Mouse (Mus musculus): ENCODE measurements around the gene Rdh12.
"Not testable (repeated sequence)": the region's sequence is repeated elsewhere in the genome, so short reads cannot be mapped to it uniquely, and the experiment has no call there.

Rdh12 gene

DNA sequence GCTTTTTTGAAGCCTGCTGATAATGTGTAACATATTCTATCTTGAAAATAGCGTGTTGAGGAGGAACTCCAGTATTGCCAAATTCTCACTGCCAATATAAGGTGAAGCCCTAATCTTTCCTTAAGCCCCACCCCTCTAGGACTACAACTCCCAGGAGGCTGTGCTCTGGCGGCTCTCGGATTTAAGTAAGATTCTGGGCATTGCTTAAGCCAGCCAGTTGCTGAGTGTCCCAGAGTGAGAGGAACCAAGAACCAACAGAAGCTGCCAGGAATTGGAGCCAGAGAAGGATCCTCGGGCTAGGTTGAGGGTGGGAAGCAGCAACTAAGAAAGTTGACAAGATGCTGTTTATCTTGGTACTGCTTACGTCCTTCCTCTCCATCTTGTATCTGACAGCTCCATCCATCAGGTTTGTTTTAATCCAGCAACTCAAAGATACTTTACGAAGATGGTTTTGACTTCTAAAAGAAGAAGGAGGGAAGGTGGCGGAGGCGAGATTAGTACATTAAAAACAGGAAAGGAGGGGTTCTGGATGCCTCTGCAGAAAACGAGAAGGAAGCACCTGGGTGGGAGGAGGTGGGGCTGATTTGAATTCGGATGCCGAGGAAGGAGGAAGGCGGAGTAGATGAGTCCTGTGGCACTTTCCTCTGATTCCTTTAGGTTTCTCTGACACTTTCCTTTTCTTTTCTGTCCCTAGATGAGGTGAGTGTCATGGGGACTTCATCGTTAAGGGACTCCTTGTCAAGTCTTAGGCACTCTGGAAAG, at the start of gene Rdh12:
TSS of gene Rdh12 (plus strand) at position 212 of the 762 bp plus-strand sequence.
- DNase-seq (ENCODE audit: inconsistent age in 2 of 2, low spot score in 1 of 2) = peak; percentile 23 to 66

DNA sequence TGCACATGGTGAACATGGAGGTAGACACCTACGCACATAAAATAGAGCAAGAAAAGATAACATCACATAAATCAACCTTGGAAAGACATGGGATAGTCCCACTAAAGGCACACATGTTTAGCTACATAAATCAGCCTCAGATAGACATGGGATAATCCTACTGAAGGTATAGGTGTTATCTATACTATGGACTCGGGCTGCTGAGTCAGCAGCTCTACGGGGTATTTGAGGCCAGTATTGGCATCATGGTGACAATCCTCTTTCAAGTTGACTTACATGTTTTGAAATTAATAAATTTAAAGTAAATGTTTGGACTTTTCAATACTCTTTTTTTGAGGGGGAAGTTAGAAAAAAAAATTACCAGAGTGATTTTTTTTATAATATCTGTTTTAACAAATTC, 45.8 kb upstream of the Rdh12 start:
- DNase-seq (ENCODE audit: inconsistent age in 2 of 2, low spot score in 1 of 2) = no peak

GRCm38 (mm10) chr12:79169173-79169572, 39.5 kb upstream of the Rdh12 start:
- DNase-seq (ENCODE audit: inconsistent age in 2 of 2, low spot score in 1 of 2) = no peak

DNA sequence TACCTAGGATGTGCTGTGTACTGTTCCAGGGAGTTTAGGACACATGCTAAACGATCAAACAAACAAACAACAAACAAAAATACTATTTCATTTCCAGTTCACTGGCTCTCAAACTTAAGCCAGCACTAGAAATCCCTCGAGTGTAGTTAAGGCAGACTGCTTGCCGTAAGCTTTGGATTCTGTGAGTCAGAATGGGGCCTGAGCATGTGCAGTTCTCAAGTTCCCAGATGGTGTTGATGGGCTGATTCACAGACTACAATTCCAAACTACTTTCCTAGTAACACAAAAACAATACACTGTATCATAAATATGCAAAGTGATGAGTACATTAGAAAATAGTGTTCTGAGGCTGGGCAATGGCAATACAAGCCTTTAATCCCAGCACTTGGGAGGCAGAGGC, 38.3 kb upstream of the Rdh12 start:
- DNase-seq (ENCODE audit: inconsistent age in 2 of 2, low spot score in 1 of 2) = no peak

- no peak for DNase-seq (ENCODE audit: inconsistent age in 2 of 2, low spot score in 1 of 2)
Observed at GRCm38 (mm10) chr12:79171269-79171995, 37.3 kb upstream of the Rdh12 start.

DNA sequence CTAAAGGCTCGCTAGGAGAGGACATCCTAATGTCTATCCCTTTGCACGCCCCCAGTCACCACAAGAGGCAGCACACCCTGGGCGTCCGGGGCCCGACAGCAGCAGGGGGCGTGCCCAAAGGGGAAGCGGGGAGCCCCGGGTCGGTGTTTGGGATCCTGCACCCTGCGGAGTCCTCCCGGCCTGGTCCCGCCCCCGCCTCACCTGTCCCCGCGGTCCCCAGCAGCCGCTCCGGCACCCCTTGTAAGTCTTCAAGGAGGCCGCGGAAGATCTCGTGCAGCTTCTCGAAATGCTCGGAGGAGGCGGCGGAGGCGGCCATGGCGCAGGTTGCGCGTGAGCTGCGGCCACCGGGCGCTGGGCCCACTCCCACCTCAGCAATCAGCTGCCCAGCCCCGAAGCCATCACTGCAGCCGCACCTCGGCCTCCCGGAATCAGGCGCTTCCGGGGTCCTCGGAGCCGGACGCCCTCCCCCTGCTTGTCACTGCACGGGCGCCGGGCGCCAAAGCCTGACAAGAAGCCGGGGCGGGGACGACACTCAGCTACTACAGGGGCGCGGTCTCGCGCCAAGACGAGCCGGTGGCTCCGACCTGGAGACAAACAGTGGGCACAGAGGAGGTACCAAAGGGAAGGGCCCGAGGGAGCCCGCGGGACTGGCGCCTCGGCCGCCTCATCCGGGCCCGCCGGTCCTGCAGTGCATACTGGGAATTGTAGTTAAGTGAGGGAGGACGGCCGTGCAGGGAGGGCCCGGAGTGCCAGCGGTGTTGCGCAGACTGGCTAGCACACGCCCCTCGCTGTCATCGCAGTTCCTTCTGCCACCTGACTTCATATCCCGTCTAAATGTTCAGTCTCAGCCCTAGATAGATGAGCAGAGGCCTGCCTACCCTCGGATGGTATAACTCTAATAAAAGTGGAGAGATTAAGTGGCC, 36.4 kb upstream of the Rdh12 start, which contains the start of gene Vti1b:
TSS of gene Vti1b (minus strand) at position 649 of the 923 bp plus-strand sequence.
- peak; percentile 95 to 99 for DNase-seq (ENCODE audit: inconsistent age in 2 of 2, low spot score in 1 of 2)

DNA sequence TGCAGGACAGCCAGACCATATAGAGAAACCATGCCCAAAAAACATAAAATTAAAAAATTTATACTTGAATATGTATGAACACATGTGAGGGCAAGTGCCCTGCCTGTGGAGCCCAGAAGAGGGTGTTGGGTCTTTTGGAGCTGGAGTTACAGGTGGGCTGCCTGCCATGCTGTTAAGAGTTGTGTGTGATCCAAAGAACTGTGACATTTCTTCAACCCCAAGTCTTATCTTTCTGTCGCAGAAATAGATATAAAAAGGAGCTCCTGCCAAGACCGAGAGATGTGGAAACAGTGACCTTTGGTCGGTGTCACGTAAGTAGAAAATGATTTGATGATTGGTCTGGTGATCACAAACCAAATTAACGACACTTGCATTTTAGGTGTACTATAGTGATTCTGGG, 35.0 kb upstream of the Rdh12 start:
- peak in 1 of 2 experiments; percentile 31 for DNase-seq (ENCODE audit: inconsistent age in 2 of 2, low spot score in 1 of 2)

DNA sequence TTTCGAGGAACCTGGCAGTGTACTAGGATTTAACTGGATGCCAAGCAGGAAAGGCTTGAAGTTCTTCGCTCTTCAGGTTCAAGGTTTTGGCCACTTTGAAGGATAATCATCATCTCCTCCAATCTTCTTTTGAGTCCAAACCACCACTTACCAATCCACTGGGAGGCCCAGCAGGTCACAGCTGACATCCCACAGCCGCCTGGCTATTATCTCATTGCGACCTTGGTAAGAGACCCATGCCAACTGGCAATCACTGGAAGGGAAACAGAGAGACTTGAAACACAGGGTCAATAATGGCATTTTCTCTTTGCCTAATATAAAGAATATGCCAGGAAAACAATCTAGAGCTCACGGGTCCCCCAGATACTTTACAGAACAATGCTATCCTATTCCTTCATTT, 32.7 kb upstream of the Rdh12 start:
- no peak for DNase-seq (ENCODE audit: inconsistent age in 2 of 2, low spot score in 1 of 2)

GRCm38 (mm10) chr12:79185160-79185559, 23.6 kb upstream of the Rdh12 start:
- not testable (repeated sequence) for DNase-seq (ENCODE audit: inconsistent age in 2 of 2, low spot score in 1 of 2)

DNA sequence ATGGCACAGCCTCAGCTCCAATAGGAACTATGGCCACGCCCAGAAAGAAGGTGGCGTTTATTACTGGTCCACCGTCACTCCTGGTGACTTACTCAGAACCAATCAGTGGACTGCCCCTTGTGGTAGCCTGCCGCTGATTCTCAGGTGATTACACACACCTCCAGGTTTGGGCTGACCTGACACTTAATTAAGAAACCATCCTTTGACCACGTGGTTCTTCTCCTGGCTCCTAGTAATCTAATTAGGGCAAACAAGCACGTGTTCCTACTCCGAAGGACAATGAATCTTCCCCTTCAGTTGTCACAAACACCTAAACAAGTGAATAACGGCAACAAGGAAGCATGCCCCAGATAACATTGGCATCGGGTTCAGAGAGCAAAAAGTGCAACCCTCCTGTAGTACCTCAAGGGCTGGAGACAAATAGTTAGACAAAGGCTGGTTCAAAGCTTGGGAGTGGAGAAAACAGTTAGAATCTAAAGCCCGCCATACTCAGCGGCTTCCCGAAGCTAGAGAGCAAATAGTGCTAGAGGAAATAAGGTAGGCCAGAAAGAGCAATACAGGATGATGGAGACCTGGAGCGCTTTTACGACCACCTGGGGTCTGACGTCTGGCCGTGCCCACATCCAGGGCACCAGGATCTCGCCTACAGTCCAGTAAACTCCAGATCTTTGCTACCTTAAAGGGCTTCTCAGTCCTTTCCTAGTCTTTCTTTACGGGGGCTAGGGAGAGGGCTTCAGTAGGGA, 17.6 kb upstream of the Rdh12 start:
- DNase-seq (ENCODE audit: inconsistent age in 2 of 2, low spot score in 1 of 2) = peak; percentile 69 to 86

- peak; percentile 71 to 90 for DNase-seq (ENCODE audit: inconsistent age in 2 of 2, low spot score in 1 of 2)
Observed at GRCm38 (mm10) chr12:79191701-79192100, 17.0 kb upstream of the Rdh12 start.

GRCm38 (mm10) chr12:79192193-79192592, 16.5 kb upstream of the Rdh12 start, which contains the start of gene Rdh11:
Gene Rdh11, minus strand, starts transcription at chr12:79192293.
- DNase-seq (ENCODE audit: inconsistent age in 2 of 2, low spot score in 1 of 2) = no peak

GRCm38 (mm10) chr12:79193441-79193840, 15.3 kb upstream of the Rdh12 start:
- DNase-seq (ENCODE audit: inconsistent age in 2 of 2, low spot score in 1 of 2) = peak; percentile 58 to 86

GRCm38 (mm10) chr12:79197105-79197504, 11.6 kb upstream of the Rdh12 start:
- no peak for DNase-seq (ENCODE audit: inconsistent age in 2 of 2, low spot score in 1 of 2)

DNA sequence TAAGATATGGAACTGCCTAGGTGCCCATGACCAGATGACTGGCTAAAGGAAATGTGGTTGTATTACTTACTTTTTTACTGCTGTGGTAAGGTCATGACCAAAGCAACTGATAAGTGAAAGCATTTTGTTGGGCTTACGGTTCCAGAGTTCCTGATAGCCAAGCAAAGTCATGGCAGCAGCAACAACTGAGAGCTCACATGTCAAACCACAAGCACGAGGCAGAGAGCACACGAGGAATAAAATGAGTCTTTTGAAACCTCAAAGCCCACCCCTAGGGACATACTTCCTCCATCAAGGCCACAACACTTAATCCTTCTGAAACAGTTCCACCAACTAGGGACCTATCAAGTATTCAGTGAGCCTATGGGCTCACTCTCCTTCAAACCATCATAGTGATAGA, 6.8 kb upstream of the Rdh12 start:
- no peak for DNase-seq (ENCODE audit: inconsistent age in 2 of 2, low spot score in 1 of 2)

- DNase-seq (ENCODE audit: inconsistent age in 2 of 2, low spot score in 1 of 2) = no peak
Observed at GRCm38 (mm10) chr12:79211447-79211846, 2.7 kb downstream of the Rdh12 start.

DNA sequence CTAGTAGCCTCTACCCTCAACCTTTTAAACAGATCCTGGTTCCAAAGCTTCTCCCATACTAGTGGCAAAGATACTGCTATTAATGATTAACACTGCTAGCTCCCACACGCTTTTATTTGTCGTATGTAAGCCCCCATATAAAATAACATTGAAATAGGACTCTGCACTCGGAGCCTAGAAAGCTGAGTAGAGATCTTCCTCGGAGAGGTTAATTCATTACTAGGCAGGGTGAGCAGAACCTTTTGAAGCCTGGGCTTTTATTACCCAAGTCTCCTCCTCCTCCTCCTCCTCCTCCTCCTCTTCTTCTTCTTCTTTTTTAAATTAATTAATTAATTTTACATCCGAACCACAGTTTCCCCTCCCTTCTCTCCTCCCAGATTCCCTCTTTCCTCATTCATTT, 8.8 kb downstream of the Rdh12 start:
- DNase-seq (ENCODE audit: inconsistent age in 2 of 2, low spot score in 1 of 2) = no peak

DNA sequence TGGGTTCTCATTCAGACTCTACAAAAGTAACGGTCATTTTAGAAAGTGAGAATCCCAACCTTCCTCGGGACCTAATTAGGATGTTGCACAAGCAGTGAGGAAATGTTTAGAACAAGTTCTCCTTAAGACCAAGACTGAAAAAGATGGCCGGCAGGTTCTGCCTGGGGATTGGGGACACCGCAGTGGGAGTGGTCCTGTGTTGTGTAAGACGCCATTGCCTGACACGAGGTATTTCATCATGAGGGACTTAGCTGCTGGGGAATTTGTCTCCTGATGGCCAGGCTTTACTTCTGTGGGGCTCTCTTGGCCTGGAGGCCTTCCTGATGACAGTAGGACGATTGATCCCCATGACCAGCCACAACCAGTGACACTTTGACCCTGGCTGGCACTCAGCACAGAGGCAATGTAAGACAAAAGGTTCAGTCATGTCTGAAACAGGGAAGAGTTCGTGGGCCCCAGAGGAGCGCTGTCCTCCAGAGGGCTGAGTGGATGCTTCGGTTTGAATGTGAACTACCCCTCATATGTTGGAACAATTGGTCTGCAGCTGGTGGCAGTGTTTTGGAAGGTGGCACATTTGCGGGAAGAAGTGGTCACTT, 26.9 kb downstream of the Rdh12 start:
- no peak for DNase-seq (ENCODE audit: inconsistent age in 2 of 2, low spot score in 1 of 2)

- DNase-seq (ENCODE audit: inconsistent age in 2 of 2, low spot score in 1 of 2) = no peak
Observed at GRCm38 (mm10) chr12:79241985-79242384, 33.3 kb downstream of the Rdh12 start.

DNA sequence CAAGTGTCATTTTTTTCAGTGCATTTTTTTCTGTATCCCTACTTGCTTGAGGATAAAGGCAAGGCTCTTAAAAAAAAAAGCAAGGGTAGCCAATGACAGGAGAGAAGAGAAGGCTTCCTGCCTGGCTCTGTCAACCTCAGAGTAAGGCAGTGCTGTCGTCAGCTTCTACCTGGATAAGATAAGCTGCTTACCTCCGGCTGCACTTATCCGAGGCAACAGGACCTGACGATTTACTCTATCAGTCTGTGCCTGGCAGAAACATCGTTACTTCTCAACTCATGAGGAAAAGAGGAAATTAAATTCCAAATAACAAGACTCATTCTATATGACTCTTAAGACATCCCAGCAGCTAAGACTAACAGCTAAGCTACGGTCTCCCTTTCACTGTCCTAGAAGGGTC, 34.2 kb downstream of the Rdh12 start:
- no peak for DNase-seq (ENCODE audit: inconsistent age in 2 of 2, low spot score in 1 of 2)
